Mouse (Mus musculus) gastrocnemius, postnatal 36 days (tissue): ENCODE data around the gene Krt84. TPM values are rescaled to one million over a fixed set of nuclear protein-coding genes. Genes with fewer than 3 reads are reported as not detected.

ENCODE experiments used
- DNase-seq, 2 experiments: peaks; one replicate each; pipeline ENCODE4 v3.0.0; 2022
- intact Hi-C: fragments of 180-260 bp; cut with DNase I; formaldehyde crosslinking; loops from one replicate; pipeline ENCODE4 v1.15.1; 2025
- microRNA-seq, 2 experiments: library from miRNA; unstranded; fragments of <30 nt; microRNA quantifications; one replicate each; pipeline ENCODE4 v1.2.0; 2021
- total RNA-seq, 2 experiments: library from RNA; stranded (reverse); gene quantifications; 2 replicates each; pipeline ENCODE4 v1.2.3; 2021

Gene Krt84
- total RNA-seq, 2 experiments from 2014 or later: not detected

DNA sequence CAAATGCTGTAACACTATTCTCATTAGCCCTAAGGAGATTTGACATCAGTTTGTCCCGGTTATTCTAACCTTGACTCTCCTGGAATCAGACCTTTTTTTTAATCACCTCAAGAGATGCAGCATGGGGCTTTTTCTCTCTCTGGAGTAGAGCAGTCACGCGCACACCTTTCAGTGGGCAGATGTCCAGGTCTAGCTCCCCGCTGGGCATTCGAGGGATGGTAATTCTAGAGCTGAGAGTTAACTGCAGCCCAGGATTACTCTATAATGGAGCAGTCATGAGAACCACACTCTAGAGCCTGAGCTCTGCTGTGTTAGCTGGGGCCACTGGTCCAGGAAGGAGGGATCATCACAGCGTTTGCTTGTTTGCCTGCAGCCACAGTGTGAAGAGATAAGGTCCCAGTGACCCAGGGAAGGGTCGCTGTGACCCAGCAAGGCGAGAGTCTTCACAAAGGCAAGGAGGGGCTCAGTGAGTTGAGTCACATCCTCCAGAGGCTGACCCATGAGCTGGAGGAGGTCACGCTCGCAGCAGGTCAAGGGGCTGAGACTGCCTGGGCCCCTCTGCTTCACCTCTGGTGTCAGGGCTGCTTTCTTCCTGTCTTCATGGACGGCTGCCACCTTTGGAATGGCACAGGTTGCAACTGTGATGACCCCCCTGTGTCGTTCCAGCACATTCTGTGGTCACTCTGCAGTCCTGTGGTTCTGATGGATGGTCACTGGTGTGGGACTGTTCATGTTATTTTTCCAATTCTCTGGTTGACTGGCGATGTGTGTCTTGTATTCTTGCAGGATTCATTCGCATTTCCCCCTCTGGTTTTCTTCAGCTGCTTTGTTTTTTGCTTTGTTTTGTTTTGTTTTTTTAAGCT, 25.5 kb downstream of the Krt84 start:
- intact Hi-C loops: no loop called here
- DNase-seq: no peak

DNA sequence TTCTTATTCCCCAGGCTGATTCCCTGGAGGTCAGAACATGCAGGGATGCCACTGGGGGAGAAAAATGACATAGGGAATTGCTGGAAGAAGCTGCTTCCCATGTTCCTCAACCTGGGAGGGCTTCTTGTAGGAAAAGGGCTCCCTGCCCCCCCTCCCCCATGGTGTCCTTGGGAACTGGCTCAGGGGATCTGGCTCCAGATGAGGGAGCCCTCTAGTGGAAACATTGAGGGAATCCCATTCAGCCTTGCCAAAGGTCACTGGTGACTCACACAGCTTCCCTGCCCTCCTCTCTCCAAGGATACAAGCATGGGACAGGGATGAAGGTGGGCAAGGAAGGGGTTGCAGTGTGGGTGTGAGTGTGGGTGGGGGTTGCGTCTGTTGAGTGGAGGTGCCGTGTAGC, 35.4 kb downstream of the Krt84 start:
- intact Hi-C loops: loop anchor here (5.0 kb wide), 1 partner anchor 155 kb away; no protein-coding TSS in a partner anchor
- no peak for DNase-seq

DNA sequence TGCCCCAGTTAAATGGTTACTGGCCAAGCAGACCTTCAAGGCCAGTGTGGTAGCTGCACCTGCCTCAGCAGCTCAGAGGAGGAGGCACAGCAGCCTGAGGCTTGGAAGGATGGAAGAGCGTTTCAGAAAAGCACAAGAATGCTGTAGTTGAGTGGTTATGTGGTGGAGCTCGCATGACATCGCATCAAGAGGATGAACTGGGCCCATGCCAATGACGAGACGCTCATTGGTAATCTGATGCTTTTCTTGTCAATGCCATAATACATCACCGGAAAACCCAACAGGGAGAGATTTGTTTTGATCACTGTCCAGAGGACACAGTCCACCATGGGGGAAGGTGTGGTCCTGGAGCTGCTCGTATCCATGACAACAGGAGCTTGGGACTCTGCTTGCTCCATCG, 37.4 kb downstream of the Krt84 start:
- intact Hi-C loops: loop anchor here (5.0 kb wide), 1 partner anchor 153 kb away; no protein-coding TSS in a partner anchor
- DNase-seq: no peak

DNA sequence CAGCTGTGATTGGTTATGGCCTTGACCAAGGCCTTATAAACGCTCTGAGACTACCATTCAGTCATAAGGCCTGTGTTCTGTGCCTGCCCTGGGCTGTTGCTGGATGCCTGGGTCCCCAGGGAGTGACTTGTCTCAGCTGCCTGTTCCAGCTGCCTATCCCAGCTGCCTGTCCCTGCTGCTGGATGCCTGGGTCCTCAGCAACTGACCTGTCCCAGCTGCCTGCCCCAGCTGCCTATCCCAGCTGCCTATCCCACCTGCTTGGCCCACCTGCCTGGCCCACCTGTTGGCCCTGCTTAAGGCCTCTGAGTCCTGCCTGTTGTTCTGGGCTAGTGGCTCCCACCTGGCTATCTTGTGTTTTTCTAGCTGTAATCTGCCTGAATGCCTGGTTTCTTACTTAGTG, 38.4 kb downstream of the Krt84 start:
- intact Hi-C loops: no loop called here
- no peak for DNase-seq

DNA sequence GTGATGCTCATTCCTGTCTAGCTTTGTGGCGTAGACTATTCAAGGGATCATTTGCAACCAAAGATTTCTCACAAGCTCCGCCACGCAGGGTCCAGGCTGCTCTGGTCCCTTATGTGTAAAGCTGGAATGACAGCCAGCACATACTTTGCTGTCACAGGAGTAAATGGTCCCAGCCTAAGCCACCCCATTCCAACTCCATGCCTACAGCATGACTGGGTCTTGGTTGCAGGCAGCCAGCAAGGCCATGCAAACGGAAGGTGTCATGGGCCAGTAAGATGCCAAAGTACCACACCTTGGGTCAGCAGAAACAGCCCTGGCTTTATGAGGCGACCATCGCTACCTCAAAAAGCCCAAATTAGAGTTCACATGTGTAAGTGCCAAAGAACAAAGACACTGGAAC, 38.9 kb downstream of the Krt84 start:
- intact Hi-C loops: no loop called here
- no peak for DNase-seq

DNA sequence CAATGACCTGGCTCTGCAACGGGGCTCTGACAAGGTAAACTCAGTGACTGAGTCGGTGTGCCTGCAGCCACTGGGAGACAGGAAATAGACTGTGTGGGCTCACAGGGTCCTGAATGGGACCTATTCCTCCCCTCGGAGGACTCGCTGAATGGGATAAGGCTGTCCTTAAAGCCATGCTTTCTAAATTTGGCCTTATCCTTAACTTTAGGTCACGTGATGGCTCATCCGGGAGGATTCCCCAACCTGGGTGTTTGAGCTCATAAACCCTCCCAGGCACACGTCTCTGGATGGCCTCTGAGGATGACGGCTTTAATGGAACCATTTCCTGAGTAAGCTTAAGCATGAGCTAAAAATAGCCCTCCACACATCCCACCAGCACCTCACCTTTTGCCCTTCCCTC, 39.9 kb downstream of the Krt84 start:
- intact Hi-C loops: no loop called here

DNA sequence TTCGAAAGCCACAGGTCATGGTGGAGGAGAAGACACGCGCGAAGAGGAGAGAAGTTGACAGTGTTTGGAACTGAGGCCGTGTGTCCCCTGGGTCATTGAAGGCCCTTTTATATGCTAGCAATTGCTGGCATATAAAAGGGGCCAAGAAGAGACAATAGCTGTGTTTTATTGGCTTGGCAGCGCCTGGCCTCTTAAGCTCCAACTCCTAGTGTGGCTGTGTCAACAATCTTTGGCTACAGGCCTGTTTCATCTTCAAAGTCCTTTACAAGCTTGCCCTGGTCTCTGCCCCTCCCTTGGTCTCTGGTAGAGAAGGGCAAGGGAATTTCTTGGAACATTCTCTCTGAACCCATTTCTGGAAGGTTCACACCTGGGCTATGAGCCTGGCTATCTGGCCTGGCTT, 41.2 kb downstream of the Krt84 start, which contains the start of gene Krt83:
Gene Krt83 (minus strand): TSS at position 82 of the 400 bp plus-strand sequence.
- no peak for DNase-seq
- intact Hi-C loops: no loop called here

More for the DNA sequence above, 39.9 kb downstream of the Krt84 start:
- DNase-seq: no peak

DNA sequence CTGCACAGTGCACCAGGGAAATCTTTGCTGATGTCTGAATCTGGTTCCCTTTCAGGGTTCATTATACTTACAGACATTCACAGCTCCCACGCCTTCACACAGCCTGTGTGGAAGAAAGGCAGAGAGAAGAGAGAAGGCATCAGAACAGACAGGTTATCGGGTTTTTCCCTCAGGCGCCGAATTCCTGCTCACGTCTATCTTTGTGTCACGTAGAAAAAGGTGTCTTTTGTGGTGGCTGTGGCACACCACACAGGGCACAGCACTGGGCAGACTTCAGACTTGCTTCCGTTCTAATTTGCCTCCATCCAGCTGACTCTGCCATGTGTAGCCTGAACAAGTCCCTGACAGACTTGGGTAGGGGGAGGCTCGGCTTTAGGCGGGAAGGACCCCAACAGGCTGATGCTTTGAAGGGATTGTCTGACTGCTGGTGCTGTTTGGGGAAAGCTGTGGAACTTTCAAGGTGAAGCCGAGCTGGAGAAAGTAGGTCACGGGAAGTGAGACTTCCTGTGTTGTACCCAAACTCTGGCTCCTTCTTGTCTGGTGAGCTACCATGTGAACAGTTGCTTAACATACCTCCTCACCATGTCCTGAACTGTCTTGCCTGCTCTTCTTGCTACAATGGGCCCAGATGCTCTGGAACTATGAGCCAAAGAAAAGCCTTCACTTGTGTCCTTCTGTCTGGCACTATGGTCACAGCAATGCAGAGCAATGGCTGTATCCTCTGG, 46.5 kb downstream of the Krt84 start:
- intact Hi-C loops: no loop called here

DNA sequence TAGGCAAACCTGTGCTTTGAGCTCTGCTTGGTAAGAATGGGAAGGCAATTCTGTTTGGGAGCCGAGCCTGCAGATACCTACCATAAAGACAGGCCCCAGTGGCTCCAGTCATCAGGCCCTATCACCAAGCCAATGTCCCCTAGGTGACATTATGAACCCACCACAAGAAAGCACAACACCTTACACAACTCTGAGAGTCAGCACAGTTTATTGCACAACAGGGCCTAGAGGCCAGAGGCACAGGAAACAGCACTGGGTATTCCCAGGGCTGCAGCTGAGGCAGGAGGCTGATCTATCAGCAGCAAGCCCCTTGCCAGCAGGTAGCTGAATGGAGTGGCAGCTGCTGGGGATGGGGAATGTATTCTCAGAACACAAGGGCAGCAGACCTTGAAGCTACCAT, 47.7 kb downstream of the Krt84 start:
- intact Hi-C loops: no loop called here

More for the DNA sequence above, 46.5 kb downstream of the Krt84 start:
- no peak for DNase-seq

DNA sequence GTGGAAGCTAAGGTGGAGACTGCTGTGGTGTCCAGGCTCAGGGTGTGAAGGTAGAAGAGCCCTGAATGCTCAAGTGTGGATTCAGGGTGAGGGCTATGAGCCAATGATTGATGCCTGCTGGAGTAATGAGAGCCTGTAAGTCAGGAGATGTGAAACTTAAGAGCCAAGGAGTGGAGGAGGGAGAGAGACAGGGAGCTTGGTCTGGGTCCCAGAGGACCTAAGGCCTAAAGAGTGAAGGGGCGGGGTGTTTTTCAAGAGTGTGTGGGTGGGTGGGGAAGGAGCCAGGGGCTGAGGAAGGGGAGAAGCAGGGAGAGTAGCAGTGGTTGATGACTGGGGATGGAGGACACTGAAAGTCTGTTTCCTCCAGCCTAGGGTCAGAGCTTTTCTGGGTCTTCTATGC, 49.0 kb downstream of the Krt84 start:
- DNase-seq: no peak
- intact Hi-C loops: no loop called here

More for the DNA sequence above, 47.7 kb downstream of the Krt84 start:
- no peak for DNase-seq

DNA sequence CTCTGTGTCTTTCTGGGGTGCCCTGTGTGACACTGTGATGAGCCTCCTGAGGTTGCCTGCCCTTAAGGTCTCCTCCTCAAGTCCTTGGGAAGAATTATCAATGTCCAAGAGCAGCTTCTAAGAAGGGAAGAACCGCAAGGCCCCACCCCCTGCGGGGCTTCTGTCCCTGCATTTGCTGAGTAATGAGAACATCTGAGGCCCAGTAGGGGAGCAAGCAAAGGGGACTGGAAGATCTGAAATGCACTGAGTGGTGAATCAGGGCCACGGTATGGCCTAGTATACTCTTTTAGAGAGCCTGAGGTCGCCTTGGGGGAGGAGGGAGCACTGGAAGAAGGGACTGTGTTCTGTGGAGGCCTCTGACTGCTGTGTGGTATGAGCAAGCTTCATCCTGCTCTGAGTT, 50.6 kb downstream of the Krt84 start:
- intact Hi-C loops: no loop called here
- no peak for DNase-seq

DNA sequence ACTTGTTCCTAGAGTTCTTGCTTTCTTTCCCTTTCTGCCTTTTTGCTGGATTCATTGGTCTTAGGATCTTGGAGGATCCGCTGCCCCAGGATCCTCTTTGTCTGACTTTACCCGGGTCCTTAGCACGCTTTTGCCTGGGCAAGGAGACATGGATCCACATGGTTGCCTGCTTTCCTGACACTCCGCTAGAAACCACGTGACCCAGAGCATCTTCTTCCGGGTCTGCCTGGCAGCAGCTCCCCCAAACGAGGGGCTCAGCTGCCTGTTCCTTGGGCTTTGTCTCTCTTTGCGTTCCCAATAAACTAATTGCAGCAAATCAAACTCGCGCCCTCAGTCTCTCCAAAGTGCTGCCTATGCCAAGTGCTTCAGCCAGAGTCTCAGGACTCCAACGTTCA, 53.0 kb downstream of the Krt84 start:
- intact Hi-C loops: no loop called here
- DNase-seq: no peak

DNA sequence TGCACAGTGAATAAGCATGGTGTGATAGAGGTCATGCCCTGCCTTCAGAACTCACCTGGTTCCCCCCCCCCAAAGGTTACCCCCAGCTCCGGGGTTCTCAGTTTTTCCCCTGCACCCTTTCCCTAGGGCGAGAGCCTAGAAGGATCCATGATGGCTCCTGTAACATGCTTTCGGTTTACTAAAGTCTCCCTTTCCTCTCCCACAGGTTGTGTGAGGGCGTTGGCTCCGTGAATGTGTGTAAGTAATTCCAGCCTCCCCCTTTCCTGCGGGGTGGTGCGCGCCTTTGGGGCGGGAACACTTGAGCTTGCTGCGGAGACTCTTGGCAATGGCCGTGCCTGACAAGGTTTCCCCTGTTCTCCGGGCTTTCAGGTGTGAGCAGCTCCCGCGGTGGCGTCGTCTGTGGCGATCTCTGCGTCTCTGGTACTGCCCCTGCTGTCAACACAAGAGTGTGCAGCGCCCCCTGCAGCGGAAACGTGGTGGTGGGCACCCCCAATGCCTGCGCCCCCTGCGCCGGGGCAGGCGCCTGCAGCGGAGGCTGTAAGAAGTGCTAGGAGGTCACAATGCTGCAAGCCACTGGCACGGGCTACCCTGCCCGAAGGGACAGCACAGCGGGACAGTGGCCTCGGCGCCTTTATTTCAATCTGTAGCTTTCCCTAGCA, 53.5 kb downstream of the Krt84 start:
- intact Hi-C loops: no loop called here
- DNase-seq: no peak

Small RNA genes lying within 50 kb of the gene (microRNA-seq; reads per million reads assigned to microRNA genes)
- 0 reads per million in 2 experiments for gene Gm44393
- gene Gm44460: 0 reads per million in 2 experiments

Other genes with a start within 250 kb of the Krt84 start
- 10 to 100 TPM; 30.6 to 32.6 TPM for gene Atg101, start 248.5 kb downstream of the Krt84 start, total RNA-seq
- under 1 TPM; 0.23 to 0.44 TPM for gene 6030408B16Rik, start 239.6 kb downstream of the Krt84 start, total RNA-seq
- gene Krt80, start 162.7 kb downstream of the Krt84 start, total RNA-seq: 1 to 10 TPM; 1.9 to 2.5 TPM
- gene Krt7, start 121.8 kb downstream of the Krt84 start, total RNA-seq: under 1 TPM in 1 of 2 experiments, not detected in 1; 0.15 TPM
- not detected for gene Krt87, start 94.0 kb downstream of the Krt84 start, total RNA-seq
- gene Krt88, start 85.1 kb downstream of the Krt84 start, total RNA-seq: not detected
- gene Krt81, start 69.1 kb downstream of the Krt84 start, total RNA-seq: not detected
- gene Krt86, start 59.3 kb downstream of the Krt84 start, total RNA-seq: not detected
- not detected for gene Krt83, start 41.3 kb downstream of the Krt84 start, total RNA-seq
- gene Gm49425, start 15.6 kb downstream of the Krt84 start, total RNA-seq: not detected
- gene Krt82, start 17.8 kb upstream of the Krt84 start, total RNA-seq: not detected
- not detected for gene Krt90, start 30.1 kb upstream of the Krt84 start, total RNA-seq
- not detected for gene Krt75, start 41.1 kb upstream of the Krt84 start, total RNA-seq
- not detected for gene Gm5414, start 95.4 kb upstream of the Krt84 start, total RNA-seq
- not detected for gene Gm5478, start 114.6 kb upstream of the Krt84 start, total RNA-seq
- not detected for gene Krt6b, start 147.5 kb upstream of the Krt84 start, total RNA-seq
- gene Krt6a, start 161.5 kb upstream of the Krt84 start, total RNA-seq: not detected
- gene Krt5, start 180.1 kb upstream of the Krt84 start, total RNA-seq: under 1 TPM in 1 of 2 experiments, not detected in 1; 0.15 TPM
- gene Krt71, start 210.3 kb upstream of the Krt84 start, total RNA-seq: not detected